Mouse (Mus musculus): ENCODE data around the gene Samd14.

GRCm38 (mm10) chr11:95041139-95041609 lies 31.5 kb downstream of the Samd14 start, which contains the start of gene Pdk2:
- TF ChIP-seq GATA1 (IDR thresholded peaks at IDR 0.05; ENCODE audit: low read length) (no peak), TAL1 (IDR thresholded peaks at IDR 0.05; ENCODE audit: low read length) (no peak)

Data from erythroblast, embryonic 14.5 days (primary cell).